Mouse (Mus musculus) neural tube, embryonic 15.5 days (tissue): ENCODE measurements at regions not wholly inside any gene's neighbourhood (a gene's known extent, or its start where the extent isn't known, plus 50 kb on each side); places are given as distances from the start of the nearest gene placed in this dataset.

Experiments
- ATAC-seq: fragments of 200-750 bp; cut with Nextera tagmentation; 2 replicates; pipeline ENCODE4 v1.8.0; 2017; ENCODE audit warnings: mild to moderate bottlenecking, moderate TSS enrichment, moderate library complexity; ENCODE audit not compliant: low FRiP score
- H3K27ac ChIP-seq: fragments of 300-500 bp; sonication (generic); replicated peaks from 2 replicates; pipeline ENCODE4 v1.5.1; 2015; ENCODE audit warnings: mild to moderate bottlenecking, inconsistent platforms
- H3K27me3 ChIP-seq: fragments of 300-500 bp; sonication (generic); replicated peaks from 2 replicates; pipeline ENCODE4 v1.6.1; 2015; ENCODE audit warnings: inconsistent platforms
- H3K36me3 ChIP-seq: fragments of 300-500 bp; sonication (generic); 2 replicates; pipeline ENCODE4 v1.6.1; 2015; ENCODE audit warnings: inconsistent platforms
- H3K4me1 ChIP-seq: fragments of 300-500 bp; sonication (generic); 2 replicates; pipeline ENCODE4 v1.6.1; 2015; ENCODE audit warnings: inconsistent platforms
- H3K4me2 ChIP-seq: fragments of 300-500 bp; sonication (generic); 2 replicates; pipeline ENCODE4 v1.6.1; 2015; ENCODE audit warnings: inconsistent platforms, mild to moderate bottlenecking, moderate library complexity
- H3K4me3 ChIP-seq: fragments of 300-500 bp; sonication (generic); replicated peaks from 2 replicates; pipeline ENCODE4 v1.5.1; 2015; ENCODE audit warnings: mild to moderate bottlenecking, inconsistent platforms
- H3K9ac ChIP-seq: fragments of 300-500 bp; sonication (generic); replicated peaks from 2 replicates; pipeline ENCODE4 v1.6.1; 2015; ENCODE audit warnings: mild to moderate bottlenecking, inconsistent platforms
- H3K9me3 ChIP-seq: fragments of 300-500 bp; sonication (generic); replicated peaks from 2 replicates; pipeline ENCODE4 v1.6.1; 2016; ENCODE audit warnings: inconsistent platforms
- WGBS: fragments of 180-500 bp; shearing (Covaris S2); methylation state at CpG from one replicate; pipeline ENCODE4 v1.1.7; 2015; ENCODE audit warnings: mixed read lengths; 5-methylcytosine and 5-hydroxymethylcytosine counted together

- WGBS = 68% methylated on average over 8 of the region's 8 CpGs
These were observed 50.3 kb upstream of the Frmd6 start for GRCm38 (mm10) chr12:70774816-70775591.

More at GRCm38 (mm10) chr12:70774816-70775591, 50.3 kb upstream of the Frmd6 start:
- Histone ChIP-seq H3K27ac (no peak overlapping the region), H3K4me2 (no peak overlapping the region), H3K9ac (no peak overlapping the region), H3K27me3 (no peaks in the 10 kb centered on the region), H3K9me3 (no peaks in the 10 kb centered on the region), H3K4me1 (peaks cover 4% of the 10 kb centered on the region; the same call in 1 of the 2 replicates), H3K36me3 (no peaks in the 10 kb centered on the region), H3K4me3 (no peak overlapping the region)
- ATAC-seq = no peak
